Mouse (Mus musculus) gastrocnemius, postnatal 4 days (tissue): Measurements from ENCODE around the gene Ankrd60. TPM values are rescaled to one million over a fixed set of nuclear protein-coding genes. Genes with fewer than 3 reads are reported as not detected.

Source experiments
- DNase-seq, 2 experiments: peaks; one replicate each; pipeline ENCODE4 v3.0.0; 2021 to 2022; ENCODE audit warnings: low spot score in 2 of 2, mixed read lengths in 2 of 2
- total RNA-seq, 2 experiments: library from RNA; stranded (reverse); gene quantifications; 2 replicates each; pipeline ENCODE4 v1.2.3; 2021

The Ankrd60 gene
- total RNA-seq, 2 experiments from 2014 or later, result not detected

GRCm38 (mm10) chr2:173528493-173528892 lies 49.7 kb downstream of the Ankrd60 start:
- no peak for DNase-seq

GRCm38 (mm10) chr2:173522376-173522775 lies 55.8 kb downstream of the Ankrd60 start, which contains the start of gene 1700021F07Rik:
1700021F07Rik (plus strand) TSS chr2:173522586.
- DNase-seq, result no peak

Other genes starting within 250 kb of the Ankrd60 start
- not detected for gene 1700021F07Rik, start 55.8 kb downstream of the Ankrd60 start, total RNA-seq
- gene Rab22a, start 81.4 kb upstream of the Ankrd60 start, total RNA-seq, result 10 to 100 TPM; 32.8 to 37.0 TPM
- gene 1700010B08Rik, start 141.1 kb upstream of the Ankrd60 start, total RNA-seq, result not detected
- gene Vapb, start 159.1 kb upstream of the Ankrd60 start, total RNA-seq, result 100 to 1,000 TPM; 117 to 122 TPM